Mouse (Mus musculus): ENCODE results near the gene H2-DMb1.
A peak's percentile ranks its signal among the peaks of the same experiment; 100 is the strongest.
"Not testable (repeated sequence)": the region's sequence is repeated elsewhere in the genome, so short reads cannot be mapped to it uniquely, and the experiment has no call there.

Gene H2-DMb1

DNA sequence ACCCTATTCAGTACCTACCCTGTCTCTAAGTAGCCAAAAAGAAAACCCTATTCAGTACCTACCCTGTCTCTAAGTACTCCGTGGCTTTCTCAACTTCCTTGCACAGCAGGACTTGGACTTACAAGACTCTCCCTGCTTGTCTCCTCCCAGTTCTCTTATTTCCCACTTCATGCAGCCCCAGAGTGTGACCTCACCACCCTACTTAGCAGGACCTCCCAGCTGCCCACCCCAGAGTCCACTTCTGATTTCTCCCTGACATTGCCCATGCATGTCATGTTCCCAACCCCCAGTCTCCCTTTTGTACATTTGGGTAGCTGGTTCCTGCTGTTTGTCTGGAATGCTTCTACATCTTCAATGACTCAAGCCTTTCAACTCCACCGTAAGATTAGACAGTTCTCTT, 29.4 kb upstream of the H2-DMb1 start:
- peak; percentile 27 for DNase-seq

DNA sequence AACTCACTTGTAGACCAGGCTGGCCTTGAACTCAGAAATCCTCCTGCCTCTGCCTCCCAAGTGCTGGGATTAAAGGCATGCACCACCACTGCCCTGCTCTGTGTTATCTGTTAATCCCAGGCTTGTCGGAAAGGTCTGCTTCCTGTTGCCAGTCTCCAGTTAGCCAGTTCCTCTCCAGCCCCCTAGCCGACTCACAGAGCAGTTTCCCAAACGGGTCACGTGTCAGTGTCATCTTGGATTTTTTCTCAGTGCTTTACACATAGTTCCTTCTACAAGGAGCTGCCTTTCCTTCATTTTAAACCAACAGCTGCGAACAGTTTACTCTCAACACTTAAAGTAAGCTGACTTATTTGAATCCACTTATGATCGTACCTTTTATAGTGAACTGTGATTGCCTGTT, 28.2 kb upstream of the H2-DMb1 start:
- DNase-seq, result no peak

DNA sequence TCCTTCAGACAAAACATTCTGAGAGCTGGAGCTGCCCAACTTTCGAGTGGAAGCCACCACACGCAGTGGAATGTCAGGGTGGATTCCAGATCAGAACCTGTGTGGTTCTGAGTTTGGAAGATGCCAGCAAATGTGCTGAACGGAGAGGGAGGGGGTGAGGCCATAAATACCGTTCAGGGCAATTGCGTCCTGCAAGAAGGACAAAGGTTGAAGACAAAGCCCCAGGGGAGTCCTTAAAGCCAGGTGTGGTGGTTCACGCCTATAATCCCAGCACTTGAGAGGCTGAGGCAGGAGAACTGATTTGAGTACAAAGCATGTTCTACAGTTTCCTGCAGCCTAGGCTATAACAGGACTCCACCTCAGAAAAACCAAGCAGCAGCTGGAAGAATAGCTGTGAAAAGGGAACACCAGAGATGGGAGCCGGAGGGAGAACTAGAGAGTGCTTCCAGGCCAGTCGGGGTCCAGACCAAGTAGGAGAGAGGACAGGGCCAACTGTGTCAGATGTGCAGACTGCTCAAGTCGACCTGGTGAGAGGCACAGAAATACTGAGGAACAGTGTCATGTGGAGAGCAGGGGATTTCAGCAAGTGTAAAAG, 25.9 kb upstream of the H2-DMb1 start:
- DNase-seq, result no peak

DNA sequence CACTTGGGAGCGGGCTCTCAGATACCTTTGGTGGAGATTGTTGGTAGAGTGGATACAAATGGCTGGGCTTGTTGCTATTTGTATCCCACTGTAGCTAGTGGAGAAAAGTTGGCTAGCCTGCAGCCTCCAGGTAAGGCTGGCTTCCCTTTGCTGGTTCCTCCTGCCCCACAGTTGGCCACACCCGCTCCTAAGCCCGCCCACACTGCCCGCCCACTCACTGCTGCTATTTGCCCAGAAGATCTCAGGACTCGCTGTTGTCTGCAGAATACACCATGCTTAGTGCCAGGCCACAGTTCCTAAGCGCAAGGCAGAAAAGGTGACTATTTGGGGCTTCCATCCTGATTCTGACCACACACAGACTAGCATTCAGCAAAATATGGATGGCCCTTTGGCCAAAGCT, 25.4 kb upstream of the H2-DMb1 start:
- DNase-seq, result peak; percentile 69

DNA sequence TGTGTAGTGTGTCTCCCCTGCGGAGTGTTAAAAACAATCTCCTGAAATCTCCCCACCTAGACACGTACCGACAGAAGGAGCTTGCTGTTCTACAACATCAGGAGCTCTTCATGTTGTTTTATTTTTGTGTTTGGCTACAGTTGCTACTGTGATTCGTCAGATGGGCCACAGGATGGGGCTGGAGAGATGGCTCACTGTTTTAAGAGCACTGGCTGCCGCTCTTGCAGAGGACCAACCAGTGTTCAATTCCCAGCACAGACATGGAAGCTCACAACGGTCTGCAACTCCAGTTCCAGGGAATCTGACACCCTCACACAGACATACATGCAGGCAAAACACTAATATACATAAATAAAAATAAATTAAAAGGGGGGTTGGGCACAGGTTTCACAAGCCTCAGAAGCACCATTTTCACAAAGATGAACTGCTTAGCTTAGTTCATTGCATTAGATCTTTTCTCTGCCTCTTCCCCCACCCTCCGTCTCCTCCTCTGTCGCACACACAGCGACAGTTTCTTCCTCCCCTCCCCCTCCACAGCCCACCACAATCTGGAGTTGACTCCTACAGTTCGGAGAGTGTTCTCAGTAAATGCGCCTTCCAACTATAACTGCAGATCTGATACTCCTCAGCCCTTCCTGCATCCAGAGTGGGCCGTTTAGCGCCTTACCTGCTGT, 24.5 kb upstream of the H2-DMb1 start:
- peak; percentile 73 for DNase-seq

DNA sequence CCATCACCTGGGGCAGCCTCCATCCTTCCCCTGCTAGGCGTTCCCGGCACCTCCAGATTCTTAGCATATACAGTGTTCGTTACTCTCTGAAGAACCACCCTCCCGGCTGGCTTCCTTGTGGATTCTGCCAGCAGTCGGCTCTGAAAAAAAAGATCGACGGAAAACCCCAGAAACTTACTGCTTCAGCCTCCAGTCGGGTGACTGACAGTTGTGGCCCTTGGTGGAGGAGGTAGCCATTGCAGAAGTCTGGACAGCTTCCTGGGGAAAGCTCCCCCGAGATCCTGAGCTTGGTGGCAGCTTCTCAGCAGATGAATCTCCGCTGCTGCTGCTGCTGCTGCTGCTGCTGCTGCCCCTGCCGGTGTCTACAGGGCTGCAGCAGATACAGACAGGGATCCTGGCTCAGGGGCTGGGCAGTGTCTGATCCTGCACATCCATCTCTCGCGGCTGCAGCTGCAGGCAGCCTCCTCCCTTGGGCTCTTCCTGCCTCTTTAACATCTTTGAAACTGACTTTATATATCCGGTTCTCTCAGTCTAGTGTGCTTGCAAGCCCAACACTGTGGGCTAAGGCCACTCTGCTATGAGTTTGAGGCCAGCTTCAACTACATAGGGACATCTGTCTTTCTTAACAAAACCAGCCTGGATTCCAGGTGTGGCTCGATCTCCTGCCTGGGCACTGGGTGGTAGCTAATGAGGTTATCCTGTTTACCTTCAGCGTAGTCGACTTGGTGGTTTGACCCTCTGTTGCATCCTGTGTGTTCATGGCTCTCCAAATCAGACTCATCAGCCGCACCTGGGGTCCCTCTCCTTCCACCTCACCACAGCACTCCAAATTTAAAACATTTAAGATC, 23.7 kb upstream of the H2-DMb1 start:
- peak; percentile 69 for DNase-seq

DNA sequence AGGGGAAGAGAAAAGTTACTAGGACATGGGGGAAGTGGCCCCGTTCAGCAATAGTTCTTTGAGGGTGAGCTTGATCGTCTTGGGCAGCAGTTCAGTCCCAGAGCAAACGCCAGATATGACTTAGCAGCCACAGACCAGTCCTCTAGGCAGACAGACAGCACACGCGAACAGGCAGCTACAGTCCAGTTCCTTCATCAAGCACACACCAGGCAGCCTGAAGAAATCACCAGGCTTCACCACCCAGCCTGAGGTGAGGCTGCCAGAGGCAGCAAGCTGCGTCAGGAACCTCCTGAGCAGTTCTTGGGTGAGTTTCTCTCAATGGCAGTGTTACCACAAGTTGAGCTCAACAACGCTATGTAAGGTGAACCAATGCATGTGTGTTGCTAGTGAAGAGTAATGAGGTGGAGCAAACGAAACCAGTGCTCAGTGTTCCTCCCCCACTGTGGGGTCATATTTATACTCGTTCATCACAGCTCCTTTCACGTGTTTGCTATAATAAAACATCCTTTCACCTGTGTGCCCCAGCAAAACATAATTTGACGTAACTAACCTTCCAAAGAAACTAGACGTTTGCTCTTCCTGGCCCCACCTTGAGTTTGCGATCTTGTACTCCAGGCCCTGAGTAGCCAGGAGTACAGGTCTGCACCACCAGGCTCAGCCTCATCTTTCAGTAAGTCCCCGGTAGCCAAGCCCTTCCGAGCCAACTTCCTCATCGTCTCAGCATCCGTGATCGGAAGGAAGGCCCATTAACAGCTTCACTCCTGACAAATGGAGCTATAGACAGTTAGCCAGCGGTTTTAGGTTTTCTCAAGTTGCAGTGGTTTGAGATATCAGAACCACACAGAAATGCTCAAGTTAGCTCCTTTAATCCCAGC, 22.6 kb upstream of the H2-DMb1 start:
- no peak for DNase-seq

DNA sequence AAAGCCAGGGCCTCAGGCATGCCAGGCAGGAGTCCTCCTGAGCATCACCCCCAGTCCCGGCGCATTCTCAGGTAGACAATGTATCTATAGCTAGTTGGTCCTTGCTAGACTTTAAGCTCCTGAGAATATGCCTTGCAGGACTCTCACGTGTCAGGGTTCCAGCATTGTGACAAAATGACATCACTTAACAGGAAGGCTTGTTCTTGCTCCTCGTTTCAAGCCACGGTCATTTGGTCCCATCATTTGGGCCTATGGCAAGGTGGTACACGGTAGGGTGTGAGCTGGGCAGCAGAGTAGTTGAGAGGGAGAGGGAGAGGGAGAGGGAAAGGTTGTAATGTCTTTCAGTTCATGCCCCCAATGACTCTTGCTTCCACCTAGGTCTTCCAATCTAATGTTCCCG, 21.0 kb upstream of the H2-DMb1 start:
- no peak for DNase-seq

DNA sequence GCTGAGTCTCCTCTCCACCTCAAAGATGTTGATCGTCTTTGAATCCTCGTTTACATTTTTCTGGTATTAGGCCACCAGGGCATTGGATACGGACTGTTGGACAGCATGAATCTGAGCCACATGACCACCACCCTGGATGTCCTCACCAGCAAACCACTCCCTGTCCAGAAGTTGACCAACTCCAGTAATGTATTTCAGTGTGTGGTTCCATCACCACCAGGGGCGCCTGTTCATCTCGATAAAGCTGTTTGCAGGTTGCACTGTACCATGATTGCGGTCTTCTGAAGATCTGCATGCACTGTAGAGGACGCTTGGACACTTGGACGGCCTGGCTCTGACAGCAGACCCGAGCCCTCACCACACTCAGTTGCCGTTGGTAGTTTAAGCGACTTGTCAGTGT, 19.6 kb upstream of the H2-DMb1 start:
- DNase-seq, result no peak

DNA sequence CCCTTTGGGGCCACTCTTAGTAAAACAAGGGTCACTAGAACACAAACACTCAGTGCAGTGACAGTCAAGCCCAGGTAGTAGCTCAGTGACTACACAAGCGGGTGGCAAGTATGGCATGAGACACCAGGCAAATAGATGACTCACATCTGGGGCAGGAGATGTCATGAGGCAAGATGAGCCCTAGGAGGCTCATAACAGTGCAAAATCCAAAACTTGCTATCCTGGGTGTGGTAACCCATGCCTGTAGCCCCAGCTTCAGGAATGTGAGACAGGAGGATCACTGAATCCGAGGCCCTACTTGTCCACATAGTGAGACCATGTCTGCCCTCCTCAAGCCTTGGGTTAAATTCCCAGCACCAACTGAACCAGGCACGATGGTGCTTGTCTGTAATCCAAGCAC, 18.4 kb upstream of the H2-DMb1 start:
- DNase-seq, result no peak

DNA sequence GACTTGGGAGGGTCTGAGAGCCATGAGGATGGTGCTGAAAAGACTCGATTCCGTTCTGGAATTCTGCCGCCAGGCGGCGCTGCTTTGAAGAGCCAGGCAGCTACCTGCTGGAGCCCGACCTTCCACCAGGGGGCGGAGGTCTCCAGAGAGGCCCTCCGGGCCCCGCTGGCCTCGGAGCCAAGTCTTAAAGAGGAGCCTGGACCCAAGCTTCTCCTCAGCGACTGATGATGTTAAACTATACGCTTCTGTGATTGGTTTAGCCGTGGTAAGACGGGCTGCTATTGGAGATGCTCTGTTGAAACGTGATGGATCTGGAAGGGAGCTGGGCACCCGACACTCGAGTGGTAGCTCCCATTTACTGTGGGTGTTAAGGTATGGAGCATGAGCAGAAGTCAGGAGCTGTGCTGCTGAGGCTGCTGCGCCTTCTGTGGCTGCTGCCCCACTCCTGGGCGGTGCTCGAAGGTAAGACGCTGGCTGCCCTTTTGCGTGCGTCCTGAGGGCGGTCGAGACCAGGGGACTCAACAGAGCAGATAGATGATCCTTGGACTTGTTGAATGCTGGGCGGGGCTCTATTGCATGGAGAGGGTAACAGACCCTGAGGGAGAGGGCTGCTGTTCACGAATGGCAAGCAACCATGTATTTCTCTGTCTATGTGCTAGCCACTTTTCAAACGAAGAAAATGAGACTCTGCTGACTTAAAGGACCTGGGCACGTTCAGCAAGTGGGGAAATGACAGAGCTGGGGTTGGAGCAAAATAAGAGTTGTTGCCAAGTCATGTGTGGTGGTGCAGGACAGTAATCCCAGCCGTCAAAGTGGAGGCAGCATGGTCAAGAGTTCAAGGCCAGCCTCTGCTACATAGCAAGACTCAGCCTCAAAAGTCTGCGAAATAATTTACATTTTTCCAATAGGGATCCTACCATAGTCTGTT, 17.3 kb upstream of the H2-DMb1 start:
- peak; percentile 99 for DNase-seq

DNA sequence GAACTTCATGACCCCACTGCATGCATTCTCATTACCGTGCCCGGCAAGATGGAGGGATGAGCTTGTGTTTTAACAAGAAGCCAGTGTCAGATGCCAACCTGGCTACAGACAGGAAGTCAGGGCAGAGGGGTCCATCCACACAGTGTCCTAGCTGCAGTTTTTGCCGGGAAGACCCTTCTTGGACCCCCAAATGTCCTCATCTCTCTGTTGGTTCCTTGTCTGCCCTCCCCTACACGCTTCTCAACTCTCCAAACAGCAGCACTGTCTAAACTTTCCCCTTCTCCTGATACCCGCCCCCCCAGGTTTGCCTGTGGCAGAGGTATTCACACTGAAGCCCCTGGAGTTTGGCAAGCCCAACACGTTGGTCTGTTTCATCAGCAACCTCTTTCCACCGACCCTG, 15.3 kb upstream of the H2-DMb1 start:
- DNase-seq, result no peak

DNA sequence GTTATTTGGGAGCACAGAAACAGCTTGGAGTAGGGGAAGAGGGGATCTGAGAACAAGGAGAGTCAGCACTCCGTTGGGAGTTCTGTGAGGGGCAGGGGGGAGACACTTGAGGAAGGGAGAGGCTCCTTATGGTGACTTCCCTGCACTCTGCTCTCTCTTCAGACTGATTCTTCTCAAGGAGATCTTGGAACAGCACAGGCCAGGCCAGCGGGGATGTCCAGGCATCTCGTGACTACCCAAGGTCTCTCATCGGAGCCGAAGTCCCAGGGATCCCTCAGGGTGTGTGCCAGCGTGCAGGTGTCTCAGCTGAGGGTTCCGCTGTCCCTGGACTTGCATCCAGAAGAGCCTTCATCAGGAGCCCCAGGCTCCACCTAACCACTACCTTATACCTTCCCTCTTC, 14.2 kb upstream of the H2-DMb1 start:
- no peak for DNase-seq

DNA sequence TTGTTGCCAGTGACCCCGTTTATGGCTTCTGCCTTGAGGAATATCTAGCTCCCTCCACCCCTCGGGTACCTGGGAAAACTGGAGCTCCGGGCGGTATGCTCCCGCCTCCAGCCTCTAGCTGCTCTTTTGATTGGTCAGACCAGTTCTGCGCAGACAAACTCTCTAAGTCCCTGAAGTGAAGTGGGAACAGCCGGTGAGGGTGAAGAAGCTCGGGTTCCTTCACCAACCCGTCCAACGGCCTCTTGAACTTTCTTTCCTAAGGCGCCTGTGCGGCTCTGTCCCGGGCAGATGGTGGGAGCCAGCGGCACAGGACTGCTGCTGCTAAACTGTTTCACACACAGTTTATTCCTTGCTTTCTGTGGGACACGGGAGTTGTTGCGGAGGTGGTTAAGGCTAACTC, 13.5 kb upstream of the H2-DMb1 start:
- no peak for DNase-seq

DNA sequence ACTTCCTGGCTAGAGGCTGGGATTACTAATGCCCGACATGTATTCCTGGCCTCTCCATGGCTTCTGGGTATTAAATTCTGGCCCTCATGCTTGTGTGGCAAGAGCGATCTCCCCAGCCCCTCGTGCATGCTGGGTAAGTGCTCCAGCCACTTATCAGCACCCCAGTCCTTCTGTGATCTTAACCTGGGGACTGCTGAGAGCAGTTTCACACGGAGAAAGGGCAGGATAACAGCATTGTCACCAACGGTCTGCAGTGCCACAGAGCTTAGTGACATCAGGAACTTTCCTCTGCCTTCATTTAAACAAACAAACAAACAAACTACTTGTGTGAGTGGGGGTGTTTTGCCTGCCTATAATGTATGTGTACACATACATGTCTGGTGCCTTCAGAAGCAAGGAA, 12.6 kb upstream of the H2-DMb1 start:
- DNase-seq, result no peak

DNA sequence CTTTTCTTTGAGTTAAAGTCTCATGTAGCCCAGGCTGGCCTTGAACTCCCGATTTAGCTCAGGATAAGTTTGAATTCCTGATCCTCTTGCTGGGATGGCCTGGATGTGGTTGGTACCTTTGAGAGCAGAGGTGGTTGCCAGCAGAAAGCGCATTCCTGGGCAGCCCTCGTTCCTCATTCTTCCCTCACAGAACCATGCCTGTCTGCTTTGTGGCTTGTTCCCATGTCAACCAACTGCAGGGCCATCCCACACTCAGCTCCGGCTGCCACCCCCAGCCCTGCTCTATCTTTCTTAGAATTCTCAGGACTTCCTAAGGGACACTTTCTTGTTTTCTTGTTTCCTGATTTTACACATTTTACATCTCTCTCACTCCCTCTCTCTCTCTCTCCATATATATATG, 11.4 kb upstream of the H2-DMb1 start:
- no peak for DNase-seq

DNA sequence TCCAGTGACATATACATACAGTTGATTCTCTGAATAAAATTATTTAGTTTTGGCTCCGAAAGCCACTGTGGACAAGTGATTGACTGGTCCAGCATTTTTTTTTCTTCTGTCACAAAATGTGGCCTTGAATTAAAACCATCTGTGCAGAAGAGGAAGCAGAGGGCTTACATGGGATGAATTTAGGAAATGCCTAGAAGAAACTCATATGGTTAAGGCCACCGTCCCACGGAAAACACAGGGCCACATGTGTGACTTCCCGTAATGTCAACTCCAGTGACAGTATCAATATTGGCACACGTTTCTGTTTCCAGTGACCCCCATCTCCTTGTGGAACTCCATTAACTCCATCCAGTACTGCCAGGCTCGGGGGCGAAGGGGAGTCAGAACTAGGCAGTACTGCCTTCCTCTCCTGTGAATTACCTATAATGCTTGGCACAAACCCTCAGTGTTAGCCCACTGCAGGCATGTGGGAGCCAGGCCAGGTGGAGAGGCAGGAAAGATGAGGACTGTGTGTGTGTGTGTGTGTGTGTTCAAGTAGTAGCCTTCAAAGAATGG, 10.3 kb upstream of the H2-DMb1 start:
- no peak for DNase-seq

DNA sequence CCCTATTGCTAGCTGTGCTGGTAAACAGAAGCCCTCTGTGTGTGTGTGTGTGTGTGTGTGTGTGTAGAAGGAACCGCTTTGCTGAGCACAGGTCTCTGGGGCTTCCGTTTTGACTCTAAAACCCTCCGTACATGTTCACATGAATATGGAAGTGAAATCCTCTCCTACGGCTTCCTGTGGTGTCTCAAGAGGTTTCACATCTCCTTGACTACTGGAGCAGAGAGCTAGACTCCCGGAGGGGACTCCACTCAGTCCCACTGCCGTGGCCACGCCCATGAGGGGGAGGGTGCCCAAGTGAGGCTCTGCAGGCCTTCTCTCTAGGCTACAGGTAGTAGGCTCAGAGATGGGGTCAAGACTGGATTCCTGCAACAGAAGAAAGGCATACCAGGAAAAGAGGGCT, 9.8 kb upstream of the H2-DMb1 start, which contains the start of gene H2-DMb2:
Gene H2-DMb2 (plus strand): TSS at position 275 of the 400 bp plus-strand sequence.
- DNase-seq, result peak; percentile 90

DNA sequence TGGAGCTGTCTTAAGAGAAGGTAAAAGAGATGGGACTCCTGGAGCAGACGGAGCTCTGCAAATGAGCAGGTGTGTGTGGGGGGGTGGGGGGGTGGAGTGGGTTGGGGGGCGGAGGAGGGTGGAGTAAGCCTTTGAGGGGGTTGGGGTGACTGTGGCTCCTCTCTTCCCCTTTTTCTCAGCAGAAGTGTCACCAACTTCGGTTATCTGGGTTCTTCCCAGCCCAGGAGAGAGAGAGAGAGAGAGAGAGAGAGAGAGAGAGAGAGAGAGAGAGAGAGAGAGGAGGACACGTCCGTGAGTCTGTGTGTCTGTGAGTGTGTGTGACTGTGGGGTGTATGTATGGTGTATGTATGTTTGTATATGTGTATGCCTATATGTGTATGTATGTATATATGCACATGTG, 9.4 kb upstream of the H2-DMb1 start:
- no peak for DNase-seq

DNA sequence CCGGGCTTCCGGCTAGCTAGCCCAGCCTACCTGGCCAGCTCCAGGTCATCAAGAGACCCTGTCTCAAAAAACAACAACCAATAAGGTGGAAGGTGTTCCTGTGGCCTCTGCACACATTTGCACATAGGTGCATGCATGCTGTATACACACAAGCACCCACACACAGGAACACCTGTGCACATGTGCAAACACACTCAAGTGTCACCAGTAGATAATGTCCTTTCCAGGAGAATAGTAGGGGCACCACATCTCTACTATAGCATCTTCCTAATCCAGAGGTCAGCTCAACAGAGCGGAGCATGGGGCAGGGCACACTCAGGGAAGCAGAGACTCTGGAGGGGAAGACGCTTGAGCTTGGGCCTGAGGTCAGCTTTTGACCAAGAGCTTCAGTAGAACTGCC, 8.7 kb upstream of the H2-DMb1 start:
- not testable (repeated sequence) for DNase-seq

DNA sequence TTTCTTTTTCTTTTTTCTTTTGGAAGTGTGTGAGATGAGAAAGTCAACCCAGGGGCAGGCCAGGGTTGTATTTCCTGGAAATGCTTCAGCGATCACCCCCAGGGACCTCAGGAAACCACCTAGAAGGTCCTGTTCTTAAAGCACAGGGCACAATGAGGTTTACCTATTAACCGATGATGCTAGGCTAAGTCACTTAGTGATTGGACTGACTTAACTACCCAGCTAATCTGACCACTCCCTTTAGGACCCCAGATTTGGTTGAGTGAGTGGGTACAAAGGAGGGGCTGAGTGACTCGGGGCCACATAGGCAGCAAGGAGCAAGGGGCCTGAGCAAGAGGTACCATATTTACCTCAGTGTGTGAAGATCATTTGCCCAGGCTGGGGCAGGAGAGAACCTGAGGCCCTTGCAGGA, 7.9 kb upstream of the H2-DMb1 start:
- no peak for DNase-seq

DNA sequence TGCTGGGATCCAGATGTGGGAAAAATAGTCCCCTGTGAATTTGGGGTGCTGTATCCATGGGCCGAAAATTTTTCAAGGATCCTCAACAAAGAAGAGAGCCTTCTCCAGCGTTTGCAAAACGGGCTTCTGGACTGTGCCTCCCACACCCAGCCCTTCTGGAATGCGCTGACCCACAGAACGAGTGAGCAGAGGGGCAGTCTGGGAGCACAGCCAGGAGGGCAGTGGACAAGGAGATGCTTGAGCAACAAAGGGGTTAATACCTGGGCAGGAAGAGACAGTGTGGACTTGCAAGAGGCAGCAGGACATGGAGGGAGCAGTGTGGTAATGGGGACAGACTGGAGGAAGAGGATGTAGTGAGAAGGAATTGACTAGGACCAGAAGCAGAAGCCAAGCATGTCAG, 2.7 kb downstream of the H2-DMb1 start:
- DNase-seq, result no peak
